Mouse (Mus musculus) lung, adult 2 months (tissue): ENCODE data around the gene Dstn. TPM values are rescaled to one million over a fixed set of nuclear protein-coding genes. Genes with fewer than 3 reads are reported as not detected.

Experiments used
- DNase-seq: peaks from one replicate; pipeline ENCODE4 v3.0.0; 2022
- H3K4me1 ChIP-seq: fragments of 200-500 bp; 2 replicates; pipeline ENCODE4 v1.6.1; 2011; ENCODE audit warnings: low read length; ENCODE audit not compliant: control insufficient read depth, insufficient read depth
- H3K4me3 ChIP-seq: fragments of 200-500 bp; replicated peaks from 2 replicates; pipeline ENCODE3; 2011; ENCODE audit warnings: low read depth, mild to moderate bottlenecking, control low read depth, low read length; ENCODE audit errors: extremely low read depth
- CTCF ChIP-seq: fragments of 200-500 bp; IDR thresholded peaks from 2 replicates; pipeline ENCODE4 v1.5.1; 2011; ENCODE audit warnings: mild to moderate bottlenecking, low read length, control low read depth; ENCODE audit not compliant: insufficient read depth
- POLR2A ChIP-seq: fragments of 200-500 bp; IDR thresholded peaks from 2 replicates; pipeline ENCODE4 v1.6.1; 2011; ENCODE audit warnings: low read depth, mild to moderate bottlenecking, control low read depth, low read length, borderline replicate concordance; ENCODE audit errors: extremely low read depth
- WGBS: fragments of 180-500 bp; shearing (Covaris S2); methylation state at CpG from one replicate; pipeline ENCODE4 v1.1.7; 2018; 5-methylcytosine and 5-hydroxymethylcytosine counted together
- polyA plus RNA-seq: library from polyadenylated mRNA; depleted of rRNA; stranded (reverse); fragments of >200 nt; gene quantifications from 2 replicates; pipeline ENCODE4 v1.2.3, GENCODE M21; 2012

The Dstn gene
- polyA plus RNA-seq, 1 experiment = 80.1 TPM

- peaks cover 14% of the 10 kb centered on the region for H3K4me1 ChIP-seq
- no peak for TF ChIP-seq CTCF
- no peak for TF ChIP-seq POLR2A
- no peak for DNase-seq
- no peak overlapping the region for H3K4me3 ChIP-seq
- 55% methylated on average over 8 of the region's 8 CpGs for WGBS
Measured at GRCm38 (mm10) chr2:143934439-143934838, 19.3 kb downstream of the Dstn start.

- Histone ChIP-seq H3K4me1 (peaks cover 3% of the 10 kb centered on the region), H3K4me3 (no peak overlapping the region)
- TF ChIP-seq POLR2A (no peak), CTCF (no peak)
- WGBS = 45% methylated on average over 2 of the region's 2 CpGs
- no peak for DNase-seq
Measured at GRCm38 (mm10) chr2:143937861-143938260, 22.7 kb downstream of the Dstn start.

GRCm38 (mm10) chr2:143940406-143940805 is 25.3 kb downstream of the Dstn start:
- Histone ChIP-seq H3K4me3 (no peak overlapping the region), H3K4me1 (peaks cover 3% of the 10 kb centered on the region)
- TF ChIP-seq CTCF (no peak), POLR2A (no peak)
- DNase-seq = no peak
- WGBS = 65% methylated on average over 5 of the region's 5 CpGs

- no peak for DNase-seq
- H3K4me1 ChIP-seq = no peaks in the 10 kb centered on the region
Measured at GRCm38 (mm10) chr2:143944796-143945195, 29.7 kb downstream of the Dstn start.

GRCm38 (mm10) chr2:143945466-143946075 is 30.5 kb downstream of the Dstn start:
- peak; percentile 52 for DNase-seq
- Histone ChIP-seq H3K4me3 (no peak overlapping the region), H3K4me1 (no peaks in the 10 kb centered on the region)
- WGBS = 78% methylated on average over 7 of the region's 7 CpGs
- peak; percentile 69 for TF ChIP-seq CTCF
- TF ChIP-seq POLR2A = no peak

More at GRCm38 (mm10) chr2:143944796-143945195, 29.7 kb downstream of the Dstn start:
- H3K4me3 ChIP-seq = no peak overlapping the region
- TF ChIP-seq POLR2A = no peak
- TF ChIP-seq CTCF = no peak
- 91% methylated on average over 3 of the region's 3 CpGs for WGBS

- no peak overlapping the region for H3K4me3 ChIP-seq
- TF ChIP-seq POLR2A = no peak
- TF ChIP-seq CTCF = no peak
- H3K4me1 ChIP-seq = no peaks in the 10 kb centered on the region
- no peak for DNase-seq
- WGBS = 89% methylated on average over 2 of the region's 2 CpGs
Measured at GRCm38 (mm10) chr2:143946399-143946798, 31.3 kb downstream of the Dstn start.

GRCm38 (mm10) chr2:143947981-143948380 is 32.9 kb downstream of the Dstn start:
- Histone ChIP-seq H3K4me3 (no peak overlapping the region), H3K4me1 (peaks cover 4% of the 10 kb centered on the region; the same call in 1 of the 2 replicates)
- 78% methylated on average over 3 of the region's 3 CpGs for WGBS
- TF ChIP-seq POLR2A (no peak), CTCF (no peak)
- DNase-seq = no peak

GRCm38 (mm10) chr2:143948416-143948815 is 33.3 kb downstream of the Dstn start:
- no peak for DNase-seq
- TF ChIP-seq CTCF = no peak
- TF ChIP-seq POLR2A = no peak
- Histone ChIP-seq H3K4me1 (peaks cover 4% of the 10 kb centered on the region; the same call in 1 of the 2 replicates), H3K4me3 (no peak overlapping the region)
- 83% methylated on average over 4 of the region's 4 CpGs for whole genome bisulfite sequencing

- 90% methylated on average over 6 of the region's 6 CpGs for WGBS
- DNase-seq = no peak
- H3K4me1 ChIP-seq = peaks cover 4% of the 10 kb centered on the region; the same call in 1 of the 2 replicates
- no peak overlapping the region for H3K4me3 ChIP-seq
- TF ChIP-seq POLR2A (no peak), CTCF (no peak)
Measured at GRCm38 (mm10) chr2:143949217-143949616, 34.1 kb downstream of the Dstn start.
